Mouse (Mus musculus) limb, embryonic 15.5 days (tissue): ENCODE measurements around the gene Pgam2. TPM values are rescaled to one million over a fixed set of nuclear protein-coding genes. Genes with fewer than 3 reads are reported as not detected.

Source experiments
- ATAC-seq: fragments of 200-750 bp; cut with Nextera tagmentation; 2 replicates; pipeline ENCODE4 v1.8.0; 2017; ENCODE audit warnings: low read depth, moderate TSS enrichment; ENCODE audit not compliant: insufficient number of reproducible peaks, low FRiP score, low TSS enrichment
- H3K27ac ChIP-seq: fragments of 300-500 bp; sonication (generic); 2 replicates; pipeline ENCODE4 v1.5.1; 2015; ENCODE audit warnings: moderate library complexity, mild to moderate bottlenecking, inconsistent platforms
- H3K27me3 ChIP-seq: fragments of 300-500 bp; sonication (generic); 2 replicates; pipeline ENCODE4 v1.6.1; 2015; ENCODE audit warnings: inconsistent platforms
- H3K36me3 ChIP-seq: fragments of 300-500 bp; sonication (generic); 2 replicates; pipeline ENCODE4 v1.6.1; 2015; ENCODE audit warnings: inconsistent platforms
- H3K4me1 ChIP-seq: fragments of 300-500 bp; sonication (generic); 2 replicates; pipeline ENCODE4 v1.6.1; 2015; ENCODE audit warnings: inconsistent platforms
- H3K4me2 ChIP-seq: fragments of 300-500 bp; sonication (generic); 2 replicates; pipeline ENCODE4 v1.6.1; 2015; ENCODE audit warnings: mild to moderate bottlenecking, inconsistent platforms
- H3K4me3 ChIP-seq: fragments of 300-500 bp; sonication (generic); 2 replicates; pipeline ENCODE4 v1.5.1; 2015; ENCODE audit warnings: mild to moderate bottlenecking, inconsistent platforms
- H3K9ac ChIP-seq: fragments of 300-500 bp; sonication (generic); 2 replicates; pipeline ENCODE4 v1.6.1; 2015; ENCODE audit warnings: inconsistent platforms
- H3K9me3 ChIP-seq: fragments of 300-500 bp; sonication (generic); 2 replicates; pipeline ENCODE4 v1.6.1; 2016; ENCODE audit warnings: inconsistent platforms
- WGBS: fragments of 180-500 bp; shearing (Covaris S2); methylation state at CpG from one replicate; pipeline ENCODE4 v1.1.7; 2015; 5-methylcytosine and 5-hydroxymethylcytosine counted together
- polyA plus RNA-seq: library from polyadenylated mRNA; unstranded; fragments of >200 nt; fragmentation: Nextera tagmentation; extraction: Ambion mirVana; gene quantifications from 2 replicates; pipeline ENCODE4 v1.2.1, GENCODE M21; 2015

The Pgam2 gene
- polyA plus RNA-seq, 1 experiment from 2014 or later = 68.7 TPM

DNA sequence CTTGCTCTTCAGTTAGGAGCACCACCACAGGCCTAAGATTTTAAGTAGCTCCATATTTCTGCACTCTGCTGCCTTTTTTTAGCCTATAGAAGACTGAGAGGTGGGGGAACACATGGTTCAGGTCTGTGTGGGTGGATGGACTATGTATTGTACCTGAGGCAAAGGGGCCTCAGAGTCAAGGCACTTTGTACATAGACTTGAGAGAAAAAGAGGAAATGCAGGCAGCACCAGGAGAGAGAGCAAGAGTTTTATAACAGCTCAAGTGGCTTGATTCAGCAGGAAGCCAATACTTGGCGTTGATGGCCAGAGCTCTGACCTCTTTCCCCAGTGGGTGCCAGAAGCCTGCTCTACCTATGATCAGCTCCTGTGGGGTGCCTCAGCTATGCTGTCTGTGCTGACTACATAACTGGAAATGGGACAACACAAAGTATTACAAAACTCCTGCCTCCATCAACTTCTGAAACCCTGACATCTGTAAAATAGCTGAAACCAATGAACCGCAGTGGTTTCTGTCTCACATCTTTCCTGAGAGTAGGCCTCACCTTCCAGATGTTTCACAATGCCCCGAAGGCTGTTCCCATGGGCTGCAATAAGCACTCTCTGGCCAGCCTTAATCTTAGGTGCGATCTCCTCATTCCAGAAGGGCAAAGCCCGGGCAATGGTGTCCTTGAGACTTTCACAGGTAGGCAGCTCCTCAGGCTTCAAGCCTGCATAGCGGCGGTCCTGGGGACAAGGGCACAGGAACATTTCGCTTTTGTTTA, 896 bp downstream of the Pgam2 start:
- H3K9ac ChIP-seq = no peak overlapping the region
- H3K9me3 ChIP-seq = no peaks in the 10 kb centered on the region
- peaks cover 21% of the 10 kb centered on the region for H3K4me1 ChIP-seq
- WGBS = 53% methylated on average over 8 of the region's 8 CpGs
- no peak overlapping the region for H3K4me2 ChIP-seq
- peaks cover 36% of the 10 kb centered on the region for H3K36me3 ChIP-seq
- peak overlapping the region; percentile 65 for H3K27ac ChIP-seq
- H3K4me3 ChIP-seq = peak overlapping the region; percentile 14
- ATAC-seq = no peak
- no peaks in the 10 kb centered on the region for H3K27me3 ChIP-seq

DNA sequence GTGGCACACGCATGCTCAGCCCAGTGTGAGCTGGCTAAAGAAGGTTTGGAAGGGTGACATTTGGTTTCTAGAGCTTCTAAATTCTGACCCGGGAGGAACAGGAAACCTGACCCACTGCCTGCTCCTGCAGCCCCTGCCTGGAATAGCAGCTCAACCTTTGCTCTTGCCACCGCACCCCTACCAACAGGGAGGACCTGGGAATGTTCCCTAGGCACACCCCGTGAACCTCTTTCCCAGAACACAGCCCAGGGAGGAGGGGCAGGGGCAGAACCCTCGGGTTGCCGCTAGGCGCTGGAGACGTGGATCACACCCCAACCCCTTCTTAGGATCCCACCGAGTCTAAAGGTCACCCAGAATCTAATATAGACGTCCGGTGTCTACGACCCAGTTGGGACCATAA, 1.5 kb downstream of the Pgam2 start:
- Histone ChIP-seq H3K9ac (no peak overlapping the region), H3K4me2 (no peak overlapping the region), H3K27ac (peak overlapping the region; percentile 65), H3K36me3 (peaks cover 42% of the 10 kb centered on the region), H3K27me3 (no peaks in the 10 kb centered on the region), H3K4me3 (peak overlapping the region; percentile 7; the same call in 1 of the 2 replicates), H3K9me3 (no peaks in the 10 kb centered on the region), H3K4me1 (peaks cover 21% of the 10 kb centered on the region)
- WGBS = 59% methylated on average over 12 of the region's 12 CpGs
- ATAC-seq = no peak

DNA sequence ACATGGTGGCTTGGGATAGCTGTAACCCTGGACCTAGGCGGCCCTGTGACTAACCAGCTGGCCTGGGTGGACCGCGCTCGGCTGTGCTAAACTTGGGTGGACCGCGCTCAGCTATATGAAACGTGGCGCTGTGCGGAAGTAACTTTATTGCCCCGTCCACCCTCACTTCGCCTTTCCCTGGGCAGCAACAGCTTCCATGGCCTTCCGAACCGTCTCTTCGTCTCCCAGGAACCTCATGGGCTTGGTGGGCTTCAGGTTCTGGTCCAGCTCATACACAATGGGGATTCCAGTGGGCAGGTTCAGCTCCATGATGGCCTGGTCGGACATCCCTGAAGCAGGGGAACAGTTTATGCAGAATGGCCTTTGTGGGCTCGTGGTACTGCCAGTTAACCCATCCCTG, 2.0 kb downstream of the Pgam2 start:
- Histone ChIP-seq H3K36me3 (peaks cover 47% of the 10 kb centered on the region), H3K27me3 (no peaks in the 10 kb centered on the region), H3K9me3 (no peaks in the 10 kb centered on the region), H3K4me1 (peaks cover 21% of the 10 kb centered on the region), H3K9ac (no peak overlapping the region), H3K4me2 (no peak overlapping the region), H3K4me3 (no peak overlapping the region), H3K27ac (no peak overlapping the region)
- 93% methylated on average over 16 of the region's 16 CpGs for WGBS
- no peak for ATAC-seq

DNA sequence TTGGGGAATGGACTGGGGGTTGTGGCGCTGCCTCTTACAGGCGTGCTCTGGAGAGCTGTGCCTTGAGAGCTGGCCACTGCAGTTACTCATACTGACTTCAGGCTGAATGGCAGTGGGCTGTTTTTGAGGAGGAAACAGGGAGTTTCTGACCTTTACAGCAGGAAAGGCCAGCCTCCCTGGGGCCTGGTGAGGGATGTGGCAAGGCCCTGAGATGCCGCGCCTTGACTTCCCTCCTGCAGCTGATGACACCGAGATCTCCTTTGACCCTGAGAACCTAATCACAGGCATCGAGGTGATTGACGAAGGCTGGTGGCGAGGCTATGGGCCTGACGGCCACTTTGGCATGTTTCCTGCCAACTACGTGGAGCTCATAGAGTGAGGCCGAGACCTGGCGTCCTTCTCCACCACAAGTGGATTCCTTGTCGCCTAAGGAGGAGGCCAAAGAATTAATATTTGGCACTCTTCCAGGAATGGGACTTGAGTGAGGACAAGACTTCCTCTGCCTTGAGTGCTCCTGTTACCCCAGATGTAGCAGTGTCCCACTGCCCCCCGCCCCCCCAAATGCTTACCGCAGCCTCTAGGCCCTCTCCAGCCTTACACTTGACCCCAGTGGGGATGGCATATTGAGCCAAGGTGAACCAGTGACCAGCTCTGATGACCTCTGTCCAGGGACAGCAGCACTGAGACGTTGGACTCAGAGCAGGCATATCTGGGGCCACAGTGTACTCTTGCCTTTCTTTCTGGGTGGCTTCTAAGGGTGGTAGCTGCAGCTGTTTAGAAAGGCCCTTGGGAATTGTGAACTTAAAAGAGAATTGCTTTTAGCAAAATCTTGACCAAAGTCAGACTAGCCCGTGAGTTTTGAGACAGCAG, 3.7 kb downstream of the Pgam2 start:
- no peak for ATAC-seq
- no peak overlapping the region for H3K27ac ChIP-seq

DNA sequence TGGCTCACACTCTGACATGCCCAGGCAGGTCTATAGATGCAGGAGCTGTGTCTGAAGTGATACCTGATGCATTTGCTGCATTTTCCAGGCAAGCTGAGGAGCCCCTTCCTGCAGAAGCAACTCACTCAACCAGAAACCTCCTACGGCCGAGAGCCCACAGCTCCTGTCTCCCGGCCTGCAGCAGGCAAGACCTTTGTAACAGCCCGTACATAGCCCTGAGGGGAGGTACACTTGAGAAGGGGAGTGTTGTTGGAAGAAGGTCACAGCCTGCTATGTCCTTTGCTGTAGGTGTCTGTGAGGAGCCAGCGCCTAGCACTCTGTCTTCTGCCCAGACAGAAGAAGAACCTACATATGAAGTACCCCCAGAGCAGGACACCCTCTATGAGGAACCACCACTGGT, 5.6 kb downstream of the Pgam2 start:
- Histone ChIP-seq H3K9me3 (no peaks in the 10 kb centered on the region), H3K4me3 (no peak overlapping the region), H3K4me1 (peaks cover 12% of the 10 kb centered on the region), H3K27me3 (no peaks in the 10 kb centered on the region), H3K36me3 (peaks cover 80% of the 10 kb centered on the region), H3K27ac (no peak overlapping the region), H3K4me2 (no peak overlapping the region), H3K9ac (no peak overlapping the region)
- 83% methylated on average over 5 of the region's 5 CpGs for WGBS
- no peak for ATAC-seq

More for the DNA sequence above, 3.7 kb downstream of the Pgam2 start:
- Histone ChIP-seq H3K4me1 (peaks cover 21% of the 10 kb centered on the region), H3K36me3 (peaks cover 63% of the 10 kb centered on the region), H3K27me3 (no peaks in the 10 kb centered on the region), H3K4me3 (no peak overlapping the region), H3K9me3 (no peaks in the 10 kb centered on the region), H3K9ac (no peak overlapping the region), H3K4me2 (no peak overlapping the region)
- WGBS = 83% methylated on average over 17 of the region's 17 CpGs

DNA sequence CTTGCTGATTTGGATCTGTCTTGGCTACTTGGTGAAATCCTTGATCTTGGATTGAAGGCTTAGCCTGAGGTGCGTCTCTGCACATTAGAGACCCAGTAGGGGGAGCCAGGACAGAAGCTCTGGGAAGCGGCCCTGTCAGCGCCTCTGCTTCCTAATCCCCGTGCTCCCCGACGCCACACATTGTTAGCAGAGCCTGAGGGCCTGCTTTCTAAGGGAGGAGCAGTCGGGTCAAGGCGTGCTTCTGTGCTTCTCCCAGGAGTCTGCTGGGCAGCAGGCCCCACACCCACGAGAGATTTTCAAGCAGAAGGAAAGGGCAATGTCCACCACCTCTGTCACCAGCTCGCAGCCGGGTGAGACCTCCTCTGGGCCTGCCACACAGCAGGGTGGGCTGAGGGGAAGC, 6.2 kb downstream of the Pgam2 start:
- peaks cover 86% of the 10 kb centered on the region for H3K36me3 ChIP-seq
- no peak for ATAC-seq

DNA sequence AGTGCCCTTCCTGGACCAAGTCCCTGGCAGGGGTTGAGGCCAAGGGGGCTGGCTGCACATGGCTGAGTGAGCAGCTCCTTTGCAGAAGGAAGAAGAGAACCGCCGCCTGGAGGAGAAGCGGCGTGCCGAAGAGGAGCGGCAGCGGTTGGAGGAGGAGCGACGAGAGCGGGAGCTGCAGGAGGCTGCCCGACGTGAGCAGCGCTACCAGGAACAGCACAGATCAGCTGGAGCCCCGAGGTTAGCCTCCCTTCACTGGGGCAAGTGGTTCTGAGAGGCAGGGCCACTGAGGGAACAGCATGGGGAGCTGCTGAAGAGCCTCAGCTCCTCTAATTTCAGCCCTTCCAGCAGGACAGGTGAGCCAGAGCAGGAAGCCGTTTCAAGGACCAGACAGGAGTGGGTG, 6.6 kb downstream of the Pgam2 start:
- H3K4me1 ChIP-seq = peaks cover 4% of the 10 kb centered on the region; the same call in 1 of the 2 replicates
- no peaks in the 10 kb centered on the region for H3K27me3 ChIP-seq
- no peaks in the 10 kb centered on the region for H3K9me3 ChIP-seq
- no peak overlapping the region for H3K27ac ChIP-seq
- H3K4me3 ChIP-seq = no peak overlapping the region
- no peak overlapping the region for H3K9ac ChIP-seq
- peaks cover 90% of the 10 kb centered on the region for H3K36me3 ChIP-seq
- no peak overlapping the region for H3K4me2 ChIP-seq
- ATAC-seq = no peak
- 87% methylated on average over 15 of the region's 15 CpGs for WGBS

More for the DNA sequence above, 6.2 kb downstream of the Pgam2 start:
- peaks cover 6% of the 10 kb centered on the region; the same call in 1 of the 2 replicates for H3K4me1 ChIP-seq
- H3K9ac ChIP-seq = no peak overlapping the region
- WGBS = 69% methylated on average over 11 of the region's 11 CpGs
- no peaks in the 10 kb centered on the region for H3K9me3 ChIP-seq
- H3K27me3 ChIP-seq = no peaks in the 10 kb centered on the region
- no peak overlapping the region for H3K4me3 ChIP-seq
- H3K4me2 ChIP-seq = no peak overlapping the region
- H3K27ac ChIP-seq = no peak overlapping the region

DNA sequence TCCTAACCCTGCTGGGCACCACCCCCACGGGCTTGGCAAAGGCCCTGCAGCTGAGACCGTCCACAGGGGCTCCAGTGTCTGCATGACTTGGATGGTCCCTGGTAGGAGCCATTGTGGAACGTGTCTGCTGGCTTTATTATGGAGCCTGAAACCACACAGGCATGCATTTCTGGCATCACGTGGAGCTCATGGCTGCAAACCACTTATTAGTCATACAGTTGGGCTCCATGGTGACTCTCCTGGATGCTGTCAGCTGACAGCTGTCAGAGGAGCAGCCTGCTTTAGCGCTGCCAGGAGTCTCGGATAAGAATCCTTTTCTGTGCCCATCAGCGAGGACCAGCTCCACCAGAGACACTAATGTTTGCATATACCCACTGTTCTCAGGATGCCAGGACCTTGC, 7.8 kb downstream of the Pgam2 start:
- no peaks in the 10 kb centered on the region for H3K27me3 ChIP-seq
- no peak for ATAC-seq

DNA sequence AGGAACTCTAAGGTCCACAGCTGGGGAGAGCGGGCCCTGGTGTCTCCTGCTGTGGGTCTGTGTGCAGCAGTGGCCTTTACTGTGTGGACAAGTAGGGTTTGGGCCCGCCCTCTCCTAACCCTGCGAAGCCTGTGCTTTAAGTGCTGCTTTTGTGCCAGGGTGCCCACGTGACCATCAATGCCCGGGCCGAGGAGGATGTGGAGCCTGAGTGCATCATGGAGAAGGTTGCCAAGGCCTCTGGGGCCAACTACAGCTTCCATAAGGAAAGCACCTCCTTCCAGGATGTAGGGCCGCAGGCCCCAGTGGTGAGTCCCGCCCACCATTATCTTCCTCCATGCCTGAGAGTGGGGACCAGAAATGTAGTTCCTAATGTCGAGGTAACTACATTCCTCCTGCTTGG, 8.2 kb downstream of the Pgam2 start:
- Histone ChIP-seq H3K4me1 (no peaks in the 10 kb centered on the region), H3K9me3 (no peaks in the 10 kb centered on the region), H3K4me2 (no peak overlapping the region), H3K9ac (no peak overlapping the region), H3K27me3 (no peaks in the 10 kb centered on the region), H3K4me3 (no peak overlapping the region), H3K36me3 (peaks cover 89% of the 10 kb centered on the region), H3K27ac (no peak overlapping the region)
- ATAC-seq = no peak; the same call in 1 of the 2 replicates
- 89% methylated on average over 9 of the region's 9 CpGs for WGBS

More for the DNA sequence above, 7.8 kb downstream of the Pgam2 start:
- Histone ChIP-seq H3K4me1 (no peaks in the 10 kb centered on the region), H3K9me3 (no peaks in the 10 kb centered on the region), H3K4me3 (no peak overlapping the region), H3K9ac (no peak overlapping the region), H3K27ac (no peak overlapping the region), H3K4me2 (no peak overlapping the region), H3K36me3 (peaks cover 93% of the 10 kb centered on the region)
- 88% methylated on average over 7 of the region's 7 CpGs for WGBS

DNA sequence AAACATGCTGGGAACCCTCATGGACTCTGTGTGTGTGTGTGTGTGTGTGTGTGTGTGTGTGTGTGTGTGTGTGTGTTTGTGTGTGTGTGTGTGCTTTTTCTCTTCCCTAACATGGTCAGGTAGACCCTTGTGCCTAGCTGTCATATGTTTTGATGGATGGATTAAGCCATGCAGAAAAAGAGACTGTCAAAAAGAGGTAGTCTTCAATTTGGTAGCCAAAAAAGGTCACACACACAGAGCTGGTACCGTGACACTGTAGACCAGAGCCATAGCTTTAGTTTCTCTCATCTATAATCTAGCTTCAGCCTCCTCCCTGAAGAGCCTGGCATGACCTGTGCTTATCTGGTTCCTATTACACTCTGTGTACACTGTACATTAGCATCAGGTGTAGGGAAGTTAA, 13.1 kb downstream of the Pgam2 start:
- Histone ChIP-seq H3K9me3 (no peaks in the 10 kb centered on the region), H3K9ac (no peak overlapping the region), H3K36me3 (peaks cover 44% of the 10 kb centered on the region), H3K4me3 (no peak overlapping the region), H3K4me2 (no peak overlapping the region), H3K4me1 (peaks cover 26% of the 10 kb centered on the region), H3K27me3 (no peaks in the 10 kb centered on the region), H3K27ac (no peak overlapping the region)
- ATAC-seq = no peak
- 87% methylated on average over 1 of the region's 1 CpGs for WGBS

DNA sequence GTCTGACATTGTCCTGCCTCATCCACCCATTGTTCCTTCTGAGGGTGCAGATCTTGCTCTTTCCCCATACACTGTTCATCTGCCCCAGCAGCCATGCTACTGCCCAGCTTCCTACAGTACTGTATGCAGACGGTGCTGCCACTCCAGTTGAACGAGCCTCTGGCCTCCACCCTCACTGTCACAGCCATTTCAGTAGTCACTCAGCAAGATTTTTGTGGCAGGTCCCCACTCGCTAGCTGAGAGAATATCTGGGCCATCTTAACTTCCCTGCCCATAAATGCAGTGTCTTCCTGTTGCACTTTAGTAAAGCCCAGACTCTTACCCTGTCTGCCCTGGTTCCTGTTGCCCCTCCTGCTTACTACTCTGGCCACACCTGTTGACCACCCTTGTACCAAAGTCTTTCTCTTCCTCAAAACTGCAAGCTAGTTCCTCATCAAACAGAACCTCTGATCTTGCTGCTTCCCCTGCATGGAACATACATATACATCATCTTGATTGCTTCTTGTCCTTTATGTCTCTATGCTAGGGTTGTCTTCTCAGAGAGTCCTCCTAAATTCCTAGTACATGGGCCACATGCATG, 13.7 kb downstream of the Pgam2 start:
- Histone ChIP-seq H3K27me3 (no peaks in the 10 kb centered on the region), H3K36me3 (peaks cover 38% of the 10 kb centered on the region), H3K4me3 (peak overlapping the region; percentile 86), H3K27ac (no peak overlapping the region), H3K4me2 (peak overlapping the region; percentile 76), H3K9ac (no peak overlapping the region), H3K9me3 (no peaks in the 10 kb centered on the region), H3K4me1 (peaks cover 26% of the 10 kb centered on the region)
- ATAC-seq = no peak
- 76% methylated on average over 3 of the region's 3 CpGs for WGBS
